Mouse (Mus musculus): ENCODE data around the gene Arpc2.

- no peak for TF ChIP-seq POLR2A (IDR thresholded peaks at IDR 0.05; ENCODE audit: borderline replicate concordance, control insufficient read depth, low read depth, low read length)
- no peak for TF ChIP-seq CTCF (IDR thresholded peaks at IDR 0.05; ENCODE audit: control insufficient read depth, insufficient read depth, low read length)
These were observed 66.3 kb downstream of the Arpc2 start for GRCm38 (mm10) chr1:74302229-74302628.

Data from bone marrow, adult 2 months (tissue).